In genomic region chr8:10708509-10708908, GRCm38 (mm10) we compare ENCODE assay signal across 15 mouse cellular contexts.
"Had no signal": no experiment of that assay in that cellular context is flagged by ENCODE, and none has a peak within 500 bp of the region (broad histone marks: within the 10 kb centered on the region; RNA-seq: fewer than 3 reads in every experiment).

No protein-coding gene starts in this region.

- H3K4me1 ChIP-seq: stomach, embryonic 15.5 days had no signal

- H3K36me3 ChIP-seq: neural tube, embryonic 13.5 days; neural tube, embryonic 15.5 days; stomach, embryonic 15.5 days had no signal

- H3K27me3 ChIP-seq: neural tube, embryonic 13.5 days; neural tube, embryonic 15.5 days; stomach, embryonic 15.5 days had no signal

- H3K27ac ChIP-seq: neural tube, embryonic 13.5 days; neural tube, embryonic 15.5 days; stomach, embryonic 15.5 days; stomach, postnatal 0 days had no signal

- H3K9ac ChIP-seq: neural tube, embryonic 13.5 days; neural tube, embryonic 15.5 days; stomach, embryonic 15.5 days had no signal

- H3K4me3 ChIP-seq: neural tube, embryonic 13.5 days; neural tube, embryonic 15.5 days; stomach, embryonic 15.5 days had no signal

- DNase-seq: retina, postnatal 1 day; right cerebral cortex, adult 18-20 months; right cerebral cortex, postnatal 14 days; right cerebral cortex, postnatal 4 days; spleen, adult 18-20 months; thymus, adult 18-20 months; thymus, adult 2 months; thymus, postnatal 14 days; thymus, postnatal 25 days; thymus, postnatal 36 days; thymus, postnatal 4 days had no signal

- H3K9me3 ChIP-seq: neural tube, embryonic 13.5 days; neural tube, embryonic 15.5 days; stomach, embryonic 15.5 days had no signal

- H3K4me2 ChIP-seq: neural tube, embryonic 13.5 days; neural tube, embryonic 15.5 days; stomach, embryonic 15.5 days had no signal
